Mouse (Mus musculus): ENCODE results near the gene Mtfp1.
A peak's percentile ranks its signal among the peaks of the same experiment; 100 is the strongest.
"Not testable (repeated sequence)": the region's sequence is repeated elsewhere in the genome, so short reads cannot be mapped to it uniquely, and the experiment has no call there.

Gene Mtfp1

GRCm38 (mm10) chr11:4114541-4114940 is 19.3 kb upstream of the Mtfp1 start:
- DNase-seq: not testable (repeated sequence)

GRCm38 (mm10) chr11:4113970-4114369 is 18.7 kb upstream of the Mtfp1 start:
- DNase-seq: no peak

GRCm38 (mm10) chr11:4113496-4113895 is 18.3 kb upstream of the Mtfp1 start:
- no peak for DNase-seq

GRCm38 (mm10) chr11:4112861-4113260 is 17.6 kb upstream of the Mtfp1 start:
- DNase-seq: no peak

GRCm38 (mm10) chr11:4112033-4112432 is 16.8 kb upstream of the Mtfp1 start:
- DNase-seq: no peak

- DNase-seq: no peak
Measured at GRCm38 (mm10) chr11:4108691-4109090, 13.4 kb upstream of the Mtfp1 start.

GRCm38 (mm10) chr11:4107901-4108300 is 12.7 kb upstream of the Mtfp1 start:
- not testable (repeated sequence) for DNase-seq

- DNase-seq: no peak
Measured at GRCm38 (mm10) chr11:4105444-4105843, 10.2 kb upstream of the Mtfp1 start.

- DNase-seq: no peak
Measured at GRCm38 (mm10) chr11:4104989-4105388, 9.7 kb upstream of the Mtfp1 start.

GRCm38 (mm10) chr11:4103522-4103921 is 8.3 kb upstream of the Mtfp1 start:
- DNase-seq: no peak

- DNase-seq: no peak
Measured at GRCm38 (mm10) chr11:4101851-4102250, 6.6 kb upstream of the Mtfp1 start.

GRCm38 (mm10) chr11:4099447-4099846 is 4.2 kb upstream of the Mtfp1 start:
- DNase-seq: no peak

- DNase-seq: no peak
Measured at GRCm38 (mm10) chr11:4098816-4099215, 3.6 kb upstream of the Mtfp1 start.

GRCm38 (mm10) chr11:4098120-4098519 is 2.9 kb upstream of the Mtfp1 start:
- DNase-seq: no peak

- DNase-seq: peak; percentile 30
Measured at GRCm38 (mm10) chr11:4097091-4097621, 1.9 kb upstream of the Mtfp1 start.

GRCm38 (mm10) chr11:4096054-4096984 is 1.1 kb upstream of the Mtfp1 start:
- DNase-seq: peak; percentile 99

- DNase-seq: peak; percentile 86
Measured at GRCm38 (mm10) chr11:4094378-4095170, 671 bp downstream of the Mtfp1 start.

- no peak for DNase-seq
Measured at GRCm38 (mm10) chr11:4093459-4094377, 1.5 kb downstream of the Mtfp1 start.

GRCm38 (mm10) chr11:4087267-4087666 is 8.0 kb downstream of the Mtfp1 start:
- no peak for DNase-seq

- no peak for DNase-seq
Measured at GRCm38 (mm10) chr11:4086246-4086645, 9.0 kb downstream of the Mtfp1 start.

- peak; percentile 51 for DNase-seq
Measured at GRCm38 (mm10) chr11:4083316-4084078, 11.7 kb downstream of the Mtfp1 start.

- DNase-seq: peak; percentile 66
Measured at GRCm38 (mm10) chr11:4080219-4080618, 15.0 kb downstream of the Mtfp1 start.
